Mouse (Mus musculus): ENCODE data around the gene Rpl10a. TPM values are rescaled to one million over a fixed set of nuclear protein-coding genes. Genes with fewer than 3 reads are reported as not detected.

Gene Rpl10a
- total and polyA plus RNA-seq, 2 experiments from 2014 or later, result 255 to 939 TPM

- peak; percentile 59 for ATAC-seq (ENCODE audit: insufficient read depth, low read depth)
- DNase-seq (ENCODE audit: low spot score), result no peak
- H3K4me1 ChIP-seq (ENCODE audit: control insufficient read depth, insufficient read depth), result peaks cover 33% of the 10 kb centered on the region
- H3K9me3 ChIP-seq (replicated peaks; ENCODE audit: control insufficient read depth, low read length), result no peaks in the 10 kb centered on the region
- TF ChIP-seq EP300 (IDR thresholded peaks at IDR 0.05; ENCODE audit: low read depth) (no peak), CTCF (IDR thresholded peaks at IDR 0.05; ENCODE audit: low read depth) (no peak)
- peaks cover 6% of the 10 kb centered on the region; the same call in 1 of the 2 replicates for H3K36me3 ChIP-seq (replicated peaks; ENCODE audit: control insufficient read depth, insufficient read depth, low read length)
- peak overlapping the region; percentile 61 for H3K9ac ChIP-seq (replicated peaks; ENCODE audit: low read depth, low read length)
- H3K27me3 ChIP-seq (ENCODE audit: control insufficient read depth, insufficient read depth, low read length), result no peaks in the 10 kb centered on the region
- H3K4me3 ChIP-seq (ENCODE audit: low read depth, low read length), result peak overlapping the region; percentile 19
- H3K4me2 ChIP-seq (ENCODE audit: low read depth, low read length), result peak overlapping the region; percentile 57
- peak overlapping the region; percentile 88 for H3K27ac ChIP-seq (ENCODE audit: low read depth)
- 42% methylated on average over 7 of the region's 7 CpGs for WGBS
Observed at GRCm38 (mm10) chr17:28340578-28340977, 12.3 kb downstream of the Rpl10a start.

GRCm38 (mm10) chr17:28341091-28341490 lies 12.8 kb downstream of the Rpl10a start:
- peak; percentile 83 for DNase-seq (ENCODE audit: low spot score)
- H3K27me3 ChIP-seq (ENCODE audit: control insufficient read depth, insufficient read depth, low read length), result no peaks in the 10 kb centered on the region
- peaks cover 38% of the 10 kb centered on the region for H3K4me1 ChIP-seq (ENCODE audit: control insufficient read depth, insufficient read depth)
- TF ChIP-seq CTCF (IDR thresholded peaks at IDR 0.05; ENCODE audit: low read depth) (no peak), EP300 (IDR thresholded peaks at IDR 0.05; ENCODE audit: low read depth) (no peak)
- WGBS, result 3% methylated on average over 26 of the region's 26 CpGs
- H3K36me3 ChIP-seq (replicated peaks; ENCODE audit: control insufficient read depth, insufficient read depth, low read length), result peaks cover 6% of the 10 kb centered on the region; the same call in 1 of the 2 replicates
- H3K4me3 ChIP-seq (ENCODE audit: low read depth, low read length), result peak overlapping the region; percentile 19
- peak overlapping the region; percentile 88 for H3K27ac ChIP-seq (ENCODE audit: low read depth)
- H3K4me2 ChIP-seq (ENCODE audit: low read depth, low read length), result peak overlapping the region; percentile 57
- ATAC-seq (ENCODE audit: insufficient read depth, low read depth), result peak; percentile 87
- H3K9me3 ChIP-seq (replicated peaks; ENCODE audit: control insufficient read depth, low read length), result no peaks in the 10 kb centered on the region
- peak overlapping the region; percentile 61 for H3K9ac ChIP-seq (replicated peaks; ENCODE audit: low read depth, low read length)

GRCm38 (mm10) chr17:28344050-28344607 lies 15.9 kb downstream of the Rpl10a start:
- Histone ChIP-seq H3K9me3 (replicated peaks; ENCODE audit: control insufficient read depth, low read length) (no peaks in the 10 kb centered on the region), H3K4me2 (ENCODE audit: low read depth, low read length) (no peak overlapping the region), H3K27me3 (ENCODE audit: control insufficient read depth, insufficient read depth, low read length) (no peaks in the 10 kb centered on the region), H3K4me3 (ENCODE audit: low read depth, low read length) (no peak overlapping the region), H3K36me3 (replicated peaks; ENCODE audit: control insufficient read depth, insufficient read depth, low read length) (no peaks in the 10 kb centered on the region), H3K27ac (ENCODE audit: low read depth) (peak overlapping the region; percentile 60), H3K4me1 (ENCODE audit: control insufficient read depth, insufficient read depth) (peaks cover 53% of the 10 kb centered on the region), H3K9ac (replicated peaks; ENCODE audit: low read depth, low read length) (peak overlapping the region; percentile 35; the same call in 1 of the 2 replicates)
- ATAC-seq (ENCODE audit: insufficient read depth, low read depth), result no peak
- 16% methylated on average over 4 of the region's 4 CpGs for WGBS
- DNase-seq (ENCODE audit: low spot score), result no peak
- TF ChIP-seq CTCF (IDR thresholded peaks at IDR 0.05; ENCODE audit: low read depth) (no peak), EP300 (IDR thresholded peaks at IDR 0.05; ENCODE audit: low read depth) (no peak)

GRCm38 (mm10) chr17:28344670-28345069 lies 16.4 kb downstream of the Rpl10a start:
- Histone ChIP-seq H3K4me1 (ENCODE audit: control insufficient read depth, insufficient read depth) (peaks cover 57% of the 10 kb centered on the region), H3K27me3 (ENCODE audit: control insufficient read depth, insufficient read depth, low read length) (no peaks in the 10 kb centered on the region), H3K27ac (ENCODE audit: low read depth) (peak overlapping the region; percentile 60), H3K36me3 (replicated peaks; ENCODE audit: control insufficient read depth, insufficient read depth, low read length) (no peaks in the 10 kb centered on the region), H3K9me3 (replicated peaks; ENCODE audit: control insufficient read depth, low read length) (no peaks in the 10 kb centered on the region), H3K9ac (replicated peaks; ENCODE audit: low read depth, low read length) (peak overlapping the region; percentile 16; the same call in 1 of the 2 replicates), H3K4me3 (ENCODE audit: low read depth, low read length) (no peak overlapping the region), H3K4me2 (ENCODE audit: low read depth, low read length) (no peak overlapping the region)
- no peak for ATAC-seq (ENCODE audit: insufficient read depth, low read depth)
- 53% methylated on average over 3 of the region's 3 CpGs for WGBS
- DNase-seq (ENCODE audit: low spot score), result no peak
- TF ChIP-seq CTCF (IDR thresholded peaks at IDR 0.05; ENCODE audit: low read depth), result no peak
- no peak for TF ChIP-seq EP300 (IDR thresholded peaks at IDR 0.05; ENCODE audit: low read depth)

GRCm38 (mm10) chr17:28345271-28345721 lies 17.0 kb downstream of the Rpl10a start:
- Histone ChIP-seq H3K4me3 (ENCODE audit: low read depth, low read length) (no peak overlapping the region), H3K4me2 (ENCODE audit: low read depth, low read length) (peak overlapping the region; percentile 27), H3K36me3 (replicated peaks; ENCODE audit: control insufficient read depth, insufficient read depth, low read length) (no peaks in the 10 kb centered on the region), H3K27me3 (ENCODE audit: control insufficient read depth, insufficient read depth, low read length) (no peaks in the 10 kb centered on the region), H3K27ac (ENCODE audit: low read depth) (peak overlapping the region; percentile 60), H3K4me1 (ENCODE audit: control insufficient read depth, insufficient read depth) (peaks cover 55% of the 10 kb centered on the region), H3K9me3 (replicated peaks; ENCODE audit: control insufficient read depth, low read length) (no peaks in the 10 kb centered on the region), H3K9ac (replicated peaks; ENCODE audit: low read depth, low read length) (0 out of 2 replicates have a peak overlapping the region, but pooled peaks have one; percentile 10)
- no peak for DNase-seq (ENCODE audit: low spot score)
- TF ChIP-seq CTCF (IDR thresholded peaks at IDR 0.05; ENCODE audit: low read depth), result no peak
- TF ChIP-seq EP300 (IDR thresholded peaks at IDR 0.05; ENCODE audit: low read depth), result no peak
- ATAC-seq (ENCODE audit: insufficient read depth, low read depth), result no peak
- WGBS, result 7% methylated on average over 7 of the region's 8 CpGs
